Mouse (Mus musculus) testis, adult 2 months (tissue): ENCODE measurements around the gene Nt5c2. TPM values are rescaled to one million over a fixed set of nuclear protein-coding genes. Genes with fewer than 3 reads are reported as not detected.

Source experiments
- H3K27ac ChIP-seq: fragments of 200-500 bp; 2 replicates; pipeline ENCODE4 v1.5.1; 2012; ENCODE audit warnings: low read depth, low read length; ENCODE audit not compliant: control insufficient read depth, insufficient read depth
- H3K27me3 ChIP-seq: fragments of 200-500 bp; 2 replicates; pipeline ENCODE4 v1.6.1; 2012; ENCODE audit warnings: mild to moderate bottlenecking, low read length, moderate library complexity; ENCODE audit not compliant: control insufficient read depth, insufficient read depth
- H3K36me3 ChIP-seq: fragments of 200-500 bp; 2 replicates; pipeline ENCODE4 v1.6.1; 2012; ENCODE audit warnings: mild to moderate bottlenecking, low read length; ENCODE audit not compliant: control insufficient read depth, insufficient read depth
- H3K4me1 ChIP-seq: fragments of 200-500 bp; 2 replicates; pipeline ENCODE4 v1.6.1; 2012; ENCODE audit warnings: low read length; ENCODE audit not compliant: control insufficient read depth, insufficient read depth
- H3K4me3 ChIP-seq: fragments of 200-500 bp; 2 replicates; pipeline ENCODE4 v1.5.1; 2012; ENCODE audit warnings: low read depth, mild to moderate bottlenecking, low read length, moderate library complexity, mixed read lengths; ENCODE audit not compliant: control insufficient read depth
- CTCF ChIP-seq: fragments of 200-500 bp; IDR thresholded peaks from 2 replicates; pipeline ENCODE4 v1.5.1; 2012; ENCODE audit warnings: low read depth, mild to moderate bottlenecking, inconsistent platforms, low read length, moderate library complexity; ENCODE audit not compliant: control insufficient read depth, insufficient read depth, insufficient replicate concordance
- POLR2A ChIP-seq: fragments of 200-500 bp; IDR thresholded peaks from 2 replicates; pipeline ENCODE4 v1.6.1; 2012; ENCODE audit warnings: low read depth, mild to moderate bottlenecking, inconsistent platforms, low read length, moderate library complexity; ENCODE audit not compliant: control insufficient read depth
- polyA plus RNA-seq: library from polyadenylated mRNA; depleted of rRNA; stranded (reverse); fragments of >200 nt; gene quantifications from 2 replicates; pipeline ENCODE4 v1.2.3, GENCODE M21; 2012

Gene Nt5c2
- polyA plus RNA-seq, 1 experiment: 38.6 TPM

- TF ChIP-seq POLR2A: no peak
- no peak overlapping the region for H3K4me3 ChIP-seq
- no peaks in the 10 kb centered on the region for H3K27me3 ChIP-seq
- no peaks in the 10 kb centered on the region for H3K36me3 ChIP-seq
- H3K27ac ChIP-seq: no peak overlapping the region
- H3K4me1 ChIP-seq: no peaks in the 10 kb centered on the region
These were observed 14.8 kb upstream of the Nt5c2 start for GRCm38 (mm10) chr19:47029796-47030195.

DNA sequence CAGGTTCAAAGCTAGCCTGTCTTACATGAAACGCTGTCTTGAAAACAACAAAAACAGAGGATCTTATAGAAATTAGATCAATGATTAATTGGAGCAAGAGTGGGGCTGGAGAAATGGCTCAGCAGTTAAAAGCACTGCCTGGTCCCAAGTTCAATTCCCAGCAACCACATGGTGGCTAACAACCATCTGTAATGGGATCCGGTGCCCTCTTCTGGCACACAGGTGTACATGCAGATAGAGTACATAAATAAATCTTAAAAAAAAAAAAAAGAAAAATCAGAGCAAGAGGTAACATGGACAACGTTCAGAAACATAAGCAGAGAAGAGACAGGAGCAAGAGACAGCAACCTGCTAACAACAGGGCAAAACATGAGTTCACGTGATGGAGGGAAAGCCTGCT lies 11.6 kb upstream of the Nt5c2 start:
- Histone ChIP-seq H3K27me3 (no peaks in the 10 kb centered on the region), H3K36me3 (no peaks in the 10 kb centered on the region), H3K4me3 (no peak overlapping the region), H3K4me1 (no peaks in the 10 kb centered on the region), H3K27ac (no peak overlapping the region)
- TF ChIP-seq POLR2A: no peak
- no peak for TF ChIP-seq CTCF

GRCm38 (mm10) chr19:47024954-47025353 lies 10.0 kb upstream of the Nt5c2 start:
- TF ChIP-seq POLR2A (no peak), CTCF (no peak)
- Histone ChIP-seq H3K4me1 (no peaks in the 10 kb centered on the region), H3K27me3 (no peaks in the 10 kb centered on the region), H3K27ac (no peak overlapping the region), H3K4me3 (no peak overlapping the region), H3K36me3 (no peaks in the 10 kb centered on the region)

- H3K27me3 ChIP-seq: no peaks in the 10 kb centered on the region
- TF ChIP-seq CTCF (no peak), POLR2A (no peak)
- H3K27ac ChIP-seq: no peak overlapping the region
- H3K4me3 ChIP-seq: no peak overlapping the region
- no peaks in the 10 kb centered on the region; the same call in 1 of the 2 replicates for H3K4me1 ChIP-seq
- no peaks in the 10 kb centered on the region for H3K36me3 ChIP-seq
These were observed 8.6 kb upstream of the Nt5c2 start for GRCm38 (mm10) chr19:47023546-47023945.

GRCm38 (mm10) chr19:47022709-47023108 lies 7.8 kb upstream of the Nt5c2 start:
- Histone ChIP-seq H3K4me3 (no peak overlapping the region), H3K27ac (no peak overlapping the region), H3K36me3 (no peaks in the 10 kb centered on the region), H3K4me1 (no peaks in the 10 kb centered on the region; the same call in 1 of the 2 replicates), H3K27me3 (no peaks in the 10 kb centered on the region)
- no peak for TF ChIP-seq CTCF
- no peak for TF ChIP-seq POLR2A

DNA sequence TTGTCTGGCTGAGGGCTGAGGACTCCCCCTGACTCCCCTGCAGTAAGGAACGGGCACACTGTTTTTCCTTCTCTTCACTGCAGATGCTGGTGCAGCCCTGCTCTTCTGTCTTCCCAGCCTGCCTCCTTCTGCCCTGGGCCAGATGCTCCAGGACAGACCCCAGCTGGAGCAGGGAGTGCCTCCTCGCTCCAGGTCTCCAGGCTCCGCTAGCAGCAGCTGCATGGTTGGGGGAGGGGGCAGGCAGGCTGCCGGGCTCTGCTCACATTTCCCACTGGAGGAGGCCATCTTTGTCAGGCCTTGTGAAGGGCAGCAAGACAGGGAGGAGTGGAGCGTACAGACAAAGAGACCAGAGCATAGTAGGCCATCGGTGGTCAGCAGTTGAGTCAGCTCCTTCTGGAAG lies 4.4 kb upstream of the Nt5c2 start:
- H3K4me1 ChIP-seq: peaks cover 11% of the 10 kb centered on the region
- H3K36me3 ChIP-seq: no peaks in the 10 kb centered on the region
- TF ChIP-seq POLR2A (no peak), CTCF (no peak)
- no peak overlapping the region for H3K27ac ChIP-seq
- H3K27me3 ChIP-seq: no peaks in the 10 kb centered on the region
- no peak overlapping the region for H3K4me3 ChIP-seq

GRCm38 (mm10) chr19:47018330-47018729 lies 3.4 kb upstream of the Nt5c2 start:
- TF ChIP-seq CTCF (no peak), POLR2A (no peak)
- Histone ChIP-seq H3K27me3 (no peaks in the 10 kb centered on the region; the same call in 1 of the 2 replicates), H3K36me3 (no peaks in the 10 kb centered on the region), H3K27ac (no peak overlapping the region), H3K4me3 (no peak overlapping the region), H3K4me1 (peaks cover 16% of the 10 kb centered on the region)

- Histone ChIP-seq H3K4me1 (peaks cover 16% of the 10 kb centered on the region), H3K27ac (no peak overlapping the region), H3K27me3 (no peaks in the 10 kb centered on the region; the same call in 1 of the 2 replicates), H3K36me3 (no peaks in the 10 kb centered on the region), H3K4me3 (no peak overlapping the region)
- TF ChIP-seq CTCF (no peak), POLR2A (no peak)
These were observed 2.9 kb upstream of the Nt5c2 start for GRCm38 (mm10) chr19:47017831-47018230.
